Mouse (Mus musculus): ENCODE results near the gene Chst3.

DNA sequence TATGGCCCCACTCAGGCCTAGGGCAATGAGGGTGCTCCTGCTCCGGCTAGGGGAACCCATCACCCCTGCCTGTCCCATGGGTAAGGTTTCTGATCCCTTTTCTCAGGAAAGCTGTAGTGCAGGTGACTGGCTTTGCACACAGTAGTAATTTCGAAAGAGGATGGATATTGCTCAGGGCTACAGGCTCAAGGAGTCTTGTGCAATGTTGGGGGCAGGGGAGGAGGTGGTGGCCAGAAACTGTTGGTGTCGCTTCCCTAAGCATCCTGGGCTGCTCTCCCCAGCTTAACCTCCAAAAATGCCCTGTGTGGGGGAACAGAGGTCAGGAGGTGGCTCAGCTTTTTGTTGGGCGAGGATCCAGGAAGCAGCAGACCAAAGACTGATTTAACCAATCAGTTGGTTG is 33.5 kb upstream of the Chst3 start:
- no peak for TF ChIP-seq CTCF (IDR thresholded peaks at IDR 0.05; ENCODE audit: extremely low read depth, insufficient read depth, insufficient read length, insufficient replicate concordance)
- TF ChIP-seq POLR2A (IDR thresholded peaks at IDR 0.05; ENCODE audit: low read depth, low read length), result no peak
